Mouse (Mus musculus): ENCODE results near the gene Ssh2. TPM values are rescaled to one million over a fixed set of nuclear protein-coding genes. Genes with fewer than 3 reads are reported as not detected.

The Ssh2 gene
- polyA plus RNA-seq, 1 experiment from 2014 or later, result 14.3 TPM

- Histone ChIP-seq H3K4me3 (ENCODE audit: low read depth, low read length) (no peak overlapping the region), H3K4me1 (ENCODE audit: control insufficient read depth, insufficient read depth, low read length) (no peaks in the 10 kb centered on the region), H3K27ac (ENCODE audit: low read depth, low read length) (no peak overlapping the region), H3K36me3 (ENCODE audit: control insufficient read depth, insufficient read depth, low read length) (no peaks in the 10 kb centered on the region), H3K9ac (ENCODE audit: low read length) (no peak overlapping the region), H3K4me2 (ENCODE audit: low read depth) (no peak overlapping the region), H3K27me3 (ENCODE audit: control insufficient read depth, insufficient read depth, low read length) (no peaks in the 10 kb centered on the region), H3K9me3 (ENCODE audit: control insufficient read depth, low read length) (no peaks in the 10 kb centered on the region)
- WGBS, result 61% methylated on average over 4 of the region's 4 CpGs
- ATAC-seq (ENCODE audit: insufficient read depth, low FRiP score, low TSS enrichment) (no peak), DNase-seq (ENCODE audit: low spot score) (no peak)
Observed at GRCm38 (mm10) chr11:77416212-77417000, 200.3 kb downstream of the Ssh2 start.

GRCm38 (mm10) chr11:77418021-77418420 is 201.9 kb downstream of the Ssh2 start:
- H3K27me3 ChIP-seq (ENCODE audit: control insufficient read depth, insufficient read depth, low read length), result no peaks in the 10 kb centered on the region
- H3K9ac ChIP-seq (ENCODE audit: low read length), result no peak overlapping the region
- no peak overlapping the region for H3K27ac ChIP-seq (ENCODE audit: low read depth, low read length)
- no peaks in the 10 kb centered on the region for H3K4me1 ChIP-seq (ENCODE audit: control insufficient read depth, insufficient read depth, low read length)
- no peak for ATAC-seq (ENCODE audit: insufficient read depth, low FRiP score, low TSS enrichment)
- H3K4me2 ChIP-seq (ENCODE audit: low read depth), result no peak overlapping the region
- no peak overlapping the region for H3K4me3 ChIP-seq (ENCODE audit: low read depth, low read length)
- WGBS, result 95% methylated on average over 4 of the region's 4 CpGs
- DNase-seq (ENCODE audit: low spot score), result no peak
- H3K36me3 ChIP-seq (ENCODE audit: control insufficient read depth, insufficient read depth, low read length), result no peaks in the 10 kb centered on the region
- no peaks in the 10 kb centered on the region for H3K9me3 ChIP-seq (ENCODE audit: control insufficient read depth, low read length)

- no peak for ATAC-seq (ENCODE audit: insufficient read depth, low FRiP score, low TSS enrichment)
- no peak overlapping the region for H3K9ac ChIP-seq (ENCODE audit: low read length)
- no peak overlapping the region for H3K4me2 ChIP-seq (ENCODE audit: low read depth)
- no peak overlapping the region for H3K4me3 ChIP-seq (ENCODE audit: low read depth, low read length)
- no peaks in the 10 kb centered on the region for H3K36me3 ChIP-seq (ENCODE audit: control insufficient read depth, insufficient read depth, low read length)
- WGBS, result 86% methylated on average over 4 of the region's 4 CpGs
- DNase-seq (ENCODE audit: low spot score), result no peak
- no peaks in the 10 kb centered on the region for H3K4me1 ChIP-seq (ENCODE audit: control insufficient read depth, insufficient read depth, low read length)
- no peaks in the 10 kb centered on the region for H3K9me3 ChIP-seq (ENCODE audit: control insufficient read depth, low read length)
- H3K27me3 ChIP-seq (ENCODE audit: control insufficient read depth, insufficient read depth, low read length), result no peaks in the 10 kb centered on the region
- no peak overlapping the region for H3K27ac ChIP-seq (ENCODE audit: low read depth, low read length)
Observed at GRCm38 (mm10) chr11:77423175-77423859, 207.2 kb downstream of the Ssh2 start.

- H3K36me3 ChIP-seq (ENCODE audit: control insufficient read depth, insufficient read depth, low read length), result no peaks in the 10 kb centered on the region
- DNase-seq (ENCODE audit: low spot score) (no peak), ATAC-seq (ENCODE audit: insufficient read depth, low FRiP score, low TSS enrichment) (no peak)
- no peak overlapping the region for H3K4me3 ChIP-seq (ENCODE audit: low read depth, low read length)
- no peaks in the 10 kb centered on the region for H3K4me1 ChIP-seq (ENCODE audit: control insufficient read depth, insufficient read depth, low read length)
- H3K27ac ChIP-seq (ENCODE audit: low read depth, low read length), result no peak overlapping the region
- H3K4me2 ChIP-seq (ENCODE audit: low read depth), result no peak overlapping the region
- 92% methylated on average over 1 of the region's 1 CpGs for WGBS
- no peaks in the 10 kb centered on the region for H3K9me3 ChIP-seq (ENCODE audit: control insufficient read depth, low read length)
- H3K9ac ChIP-seq (ENCODE audit: low read length), result no peak overlapping the region
- H3K27me3 ChIP-seq (ENCODE audit: control insufficient read depth, insufficient read depth, low read length), result no peaks in the 10 kb centered on the region
Observed at GRCm38 (mm10) chr11:77428446-77428845, 212.4 kb downstream of the Ssh2 start.

GRCm38 (mm10) chr11:77437026-77437425 is 220.9 kb downstream of the Ssh2 start:
- H3K36me3 ChIP-seq (ENCODE audit: control insufficient read depth, insufficient read depth, low read length), result no peaks in the 10 kb centered on the region
- H3K4me2 ChIP-seq (ENCODE audit: low read depth), result no peak overlapping the region
- no peaks in the 10 kb centered on the region for H3K27me3 ChIP-seq (ENCODE audit: control insufficient read depth, insufficient read depth, low read length)
- WGBS, result 86% methylated on average over 2 of the region's 2 CpGs
- H3K27ac ChIP-seq (ENCODE audit: low read depth, low read length), result no peak overlapping the region
- H3K4me3 ChIP-seq (ENCODE audit: low read depth, low read length), result no peak overlapping the region
- no peaks in the 10 kb centered on the region for H3K9me3 ChIP-seq (ENCODE audit: control insufficient read depth, low read length)
- H3K9ac ChIP-seq (ENCODE audit: low read length), result no peak overlapping the region
- no peak for ATAC-seq (ENCODE audit: insufficient read depth, low FRiP score, low TSS enrichment)
- DNase-seq (ENCODE audit: low spot score), result no peak
- no peaks in the 10 kb centered on the region for H3K4me1 ChIP-seq (ENCODE audit: control insufficient read depth, insufficient read depth, low read length)

- Histone ChIP-seq H3K27ac (ENCODE audit: low read depth, low read length) (no peak overlapping the region), H3K9ac (ENCODE audit: low read length) (no peak overlapping the region), H3K4me3 (ENCODE audit: low read depth, low read length) (no peak overlapping the region), H3K4me2 (ENCODE audit: low read depth) (no peak overlapping the region), H3K27me3 (ENCODE audit: control insufficient read depth, insufficient read depth, low read length) (no peaks in the 10 kb centered on the region), H3K4me1 (ENCODE audit: control insufficient read depth, insufficient read depth, low read length) (no peaks in the 10 kb centered on the region), H3K36me3 (ENCODE audit: control insufficient read depth, insufficient read depth, low read length) (no peaks in the 10 kb centered on the region), H3K9me3 (ENCODE audit: control insufficient read depth, low read length) (no peaks in the 10 kb centered on the region)
- DNase-seq (ENCODE audit: low spot score), result no peak
- 91% methylated on average over 9 of the region's 9 CpGs for WGBS
- no peak for ATAC-seq (ENCODE audit: insufficient read depth, low FRiP score, low TSS enrichment)
Observed at GRCm38 (mm10) chr11:77440081-77440480, 224.0 kb downstream of the Ssh2 start.

GRCm38 (mm10) chr11:77441020-77441419 is 224.9 kb downstream of the Ssh2 start:
- DNase-seq (ENCODE audit: low spot score) (no peak), ATAC-seq (ENCODE audit: insufficient read depth, low FRiP score, low TSS enrichment) (no peak)
- 88% methylated on average over 8 of the region's 8 CpGs for WGBS
- H3K9me3 ChIP-seq (ENCODE audit: control insufficient read depth, low read length), result no peaks in the 10 kb centered on the region
- no peaks in the 10 kb centered on the region for H3K36me3 ChIP-seq (ENCODE audit: control insufficient read depth, insufficient read depth, low read length)
- no peak overlapping the region for H3K9ac ChIP-seq (ENCODE audit: low read length)
- no peak overlapping the region for H3K4me2 ChIP-seq (ENCODE audit: low read depth)
- no peak overlapping the region for H3K27ac ChIP-seq (ENCODE audit: low read depth, low read length)
- H3K4me1 ChIP-seq (ENCODE audit: control insufficient read depth, insufficient read depth, low read length), result no peaks in the 10 kb centered on the region
- no peaks in the 10 kb centered on the region for H3K27me3 ChIP-seq (ENCODE audit: control insufficient read depth, insufficient read depth, low read length)
- H3K4me3 ChIP-seq (ENCODE audit: low read depth, low read length), result no peak overlapping the region

GRCm38 (mm10) chr11:77442186-77443170 is 226.4 kb downstream of the Ssh2 start:
- no peak for ATAC-seq (ENCODE audit: insufficient read depth, low FRiP score, low TSS enrichment)
- DNase-seq (ENCODE audit: low spot score), result no peak
- no peak overlapping the region for H3K4me2 ChIP-seq (ENCODE audit: low read depth)
- no peaks in the 10 kb centered on the region for H3K9me3 ChIP-seq (ENCODE audit: control insufficient read depth, low read length)
- no peaks in the 10 kb centered on the region for H3K36me3 ChIP-seq (ENCODE audit: control insufficient read depth, insufficient read depth, low read length)
- no peak overlapping the region for H3K9ac ChIP-seq (ENCODE audit: low read length)
- no peak overlapping the region for H3K27ac ChIP-seq (ENCODE audit: low read depth, low read length)
- 77% methylated on average over 7 of the region's 7 CpGs for WGBS
- H3K4me1 ChIP-seq (ENCODE audit: control insufficient read depth, insufficient read depth, low read length), result no peaks in the 10 kb centered on the region
- H3K4me3 ChIP-seq (ENCODE audit: low read depth, low read length), result no peak overlapping the region
- H3K27me3 ChIP-seq (ENCODE audit: control insufficient read depth, insufficient read depth, low read length), result no peaks in the 10 kb centered on the region

Data from neural tube, embryonic 11.5 days (tissue).